Mouse (Mus musculus) T-helper 2 cell (primary cell): ENCODE results near the gene Tyms.

Experiments used
- in situ Hi-C: fragments of 300-600 bp; cut with MboI, MseI; formaldehyde crosslinking; loops from one replicate; pipeline ENCODE4 v1.15.1; 2025; ENCODE audit warnings: high pct_unique_total_duplicates

Tyms gene

DNA sequence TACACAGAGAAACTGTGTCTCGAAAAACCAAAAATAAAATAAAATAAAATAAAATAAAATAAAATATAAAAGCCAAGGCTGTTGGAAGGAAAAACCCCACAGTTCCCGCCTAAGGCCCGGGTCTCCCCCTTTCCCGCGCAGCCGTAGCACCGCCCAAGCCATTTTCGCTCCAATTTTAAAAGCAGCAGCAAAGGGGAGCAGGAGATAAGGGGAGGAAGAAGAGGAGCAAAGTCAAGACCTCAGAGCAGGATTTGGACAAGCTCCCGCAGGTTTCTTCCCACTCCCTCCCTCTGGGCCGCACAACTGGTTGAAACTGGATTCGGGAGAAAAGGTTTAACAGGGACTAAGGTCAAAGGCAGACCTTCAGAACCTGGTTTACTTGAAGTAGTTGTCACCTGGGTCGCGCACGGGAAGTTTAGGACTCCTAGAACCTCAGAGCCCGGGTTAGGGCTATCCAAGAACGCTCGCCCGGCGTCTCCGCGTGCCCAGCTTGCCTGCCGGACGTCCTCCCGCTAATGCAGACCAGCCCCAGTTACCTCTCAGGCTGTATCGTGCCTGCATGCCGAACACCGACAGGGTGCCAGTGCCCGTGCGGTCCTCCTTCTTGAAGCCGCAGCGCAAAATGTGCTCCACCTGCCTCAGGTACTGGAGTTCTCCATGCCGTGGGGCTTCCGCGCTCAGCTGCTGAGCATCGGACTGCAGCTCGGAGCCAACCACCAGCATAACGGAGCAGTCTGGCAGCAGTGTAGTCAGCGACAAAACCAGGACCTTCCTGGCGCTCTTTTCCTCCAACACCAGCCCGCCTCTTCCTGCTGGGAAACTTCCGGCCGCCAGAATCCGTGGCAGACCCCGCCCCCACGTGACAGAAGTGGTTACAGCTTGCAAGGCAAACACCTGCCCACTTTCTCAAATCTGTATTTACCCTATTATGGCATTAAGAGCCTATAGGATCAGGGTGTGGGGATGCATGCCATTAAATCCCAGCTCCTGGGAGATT lies at the start of gene Tyms:
Tyms (minus strand) TSS at position 793 of the 997 bp plus-strand sequence.
- in situ Hi-C loops = no loop called here

DNA sequence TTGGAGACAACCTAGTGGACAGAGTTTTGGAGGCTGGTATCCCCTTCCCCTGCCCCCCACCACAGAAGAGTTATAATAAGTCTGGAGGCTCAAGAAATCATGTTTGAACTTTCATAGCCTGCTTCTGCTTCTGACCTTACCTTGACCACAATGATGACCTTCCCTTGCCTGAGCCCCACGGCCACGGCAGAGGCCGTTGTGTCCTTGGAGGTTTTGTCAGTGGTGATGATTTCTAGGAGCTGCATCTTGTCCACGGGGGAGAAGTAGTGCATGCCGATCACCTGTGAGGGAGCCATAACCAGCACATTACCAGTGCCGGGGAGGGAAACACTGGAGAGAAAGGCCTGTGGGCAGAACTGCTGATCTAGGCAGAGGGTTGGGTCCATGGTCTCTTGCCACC lies 49.1 kb upstream of the Tyms start:
- in situ Hi-C loops = no loop called here

DNA sequence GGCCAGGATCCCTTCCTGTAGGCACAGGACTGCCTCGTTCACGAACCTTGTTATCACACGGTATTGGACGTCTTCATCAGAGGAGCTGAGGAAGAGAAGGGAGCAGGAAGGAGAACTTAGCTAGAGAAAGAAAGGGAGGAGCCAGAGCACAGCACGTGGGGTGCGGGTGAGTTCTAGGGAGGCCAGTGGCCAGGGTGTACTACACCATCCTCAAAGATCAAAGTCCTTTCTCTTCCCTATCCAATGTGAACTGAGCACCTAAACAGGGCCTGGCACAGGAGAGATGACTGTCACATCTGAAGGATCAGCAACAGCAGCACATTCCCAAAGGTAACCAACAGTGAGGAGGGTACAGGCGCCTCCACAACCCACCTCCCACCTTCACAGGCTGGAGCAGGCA lies 46.7 kb upstream of the Tyms start:
- in situ Hi-C loops = no loop called here

DNA sequence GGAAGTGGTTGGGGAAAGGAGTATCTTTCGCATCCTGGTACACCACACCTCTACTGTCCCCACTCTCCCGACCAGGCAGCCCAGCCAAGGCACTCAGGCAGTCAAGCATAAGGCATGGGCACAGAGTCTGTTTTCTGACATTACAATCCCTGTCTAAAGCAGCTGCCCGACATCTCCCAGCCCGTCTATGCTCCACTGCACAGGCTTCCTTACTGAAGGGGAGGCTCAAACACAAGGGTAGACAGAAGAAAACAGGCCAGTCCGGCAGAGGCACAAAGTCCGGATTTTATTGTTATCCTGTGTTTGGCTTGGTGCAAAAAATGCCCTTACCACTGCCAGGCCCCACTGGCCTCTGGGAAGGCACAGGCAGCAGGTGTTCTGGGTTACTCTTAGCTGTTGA lies 45.7 kb upstream of the Tyms start:
- in situ Hi-C loops = no loop called here

DNA sequence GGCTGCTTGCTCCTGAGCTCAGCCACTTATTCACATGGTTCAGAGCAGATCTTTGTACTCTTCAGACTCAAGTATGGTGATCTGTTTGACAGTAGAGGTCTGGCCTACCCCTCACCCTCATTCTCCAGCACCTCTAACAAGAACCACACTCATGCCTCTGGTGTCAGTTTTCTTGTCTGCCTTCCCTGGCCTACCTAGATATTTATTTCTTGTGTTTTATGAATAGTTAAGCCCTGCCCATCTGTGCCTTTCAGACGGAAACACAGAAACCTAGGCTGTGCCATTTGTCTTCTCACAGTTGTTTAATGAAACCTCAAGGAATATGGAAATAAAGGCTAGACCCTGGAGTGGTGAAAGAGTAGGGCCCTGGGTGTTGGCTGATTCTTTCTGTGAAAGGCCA lies 44.6 kb upstream of the Tyms start:
- in situ Hi-C loops = no loop called here

DNA sequence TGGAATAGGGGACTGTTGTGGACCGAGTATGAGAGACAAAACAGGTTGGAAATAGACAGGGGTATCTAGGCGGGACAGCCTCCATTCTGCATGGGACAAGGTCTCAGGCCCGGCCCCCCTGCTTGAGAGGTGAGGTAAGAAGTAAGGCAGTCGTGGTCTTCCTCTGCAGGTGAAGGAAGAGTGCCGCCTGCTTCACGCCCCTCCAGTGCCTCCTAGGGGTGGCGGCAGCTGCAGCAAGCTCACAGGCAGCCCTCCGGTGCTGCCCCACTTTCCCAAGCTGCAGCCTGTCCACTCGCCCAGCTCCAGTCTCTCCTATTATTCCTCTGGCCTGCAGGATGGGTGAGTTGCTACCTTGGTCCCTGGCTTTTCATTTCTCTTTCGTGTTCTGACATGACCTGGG lies 42.3 kb upstream of the Tyms start:
- in situ Hi-C loops = no loop called here

DNA sequence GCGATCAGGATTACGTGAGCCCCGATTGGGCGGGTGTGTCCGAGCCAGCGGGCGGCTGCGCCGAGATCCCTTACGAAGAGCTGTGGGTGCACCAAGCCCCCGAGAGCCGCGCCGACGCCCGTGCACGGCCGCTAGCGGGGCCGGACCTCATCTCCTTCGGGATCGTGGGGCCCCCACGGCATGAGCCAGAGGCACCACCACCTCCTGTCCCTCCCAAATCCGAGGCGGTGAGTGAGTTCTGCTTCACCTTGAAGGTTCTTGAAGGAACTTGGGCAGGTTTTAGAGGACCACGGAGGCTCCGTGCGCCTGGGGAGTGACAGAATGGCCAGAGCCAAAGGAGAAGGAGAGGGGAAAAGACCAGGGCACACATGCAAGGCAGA lies 41.3 kb upstream of the Tyms start:
- in situ Hi-C loops = no loop called here

DNA sequence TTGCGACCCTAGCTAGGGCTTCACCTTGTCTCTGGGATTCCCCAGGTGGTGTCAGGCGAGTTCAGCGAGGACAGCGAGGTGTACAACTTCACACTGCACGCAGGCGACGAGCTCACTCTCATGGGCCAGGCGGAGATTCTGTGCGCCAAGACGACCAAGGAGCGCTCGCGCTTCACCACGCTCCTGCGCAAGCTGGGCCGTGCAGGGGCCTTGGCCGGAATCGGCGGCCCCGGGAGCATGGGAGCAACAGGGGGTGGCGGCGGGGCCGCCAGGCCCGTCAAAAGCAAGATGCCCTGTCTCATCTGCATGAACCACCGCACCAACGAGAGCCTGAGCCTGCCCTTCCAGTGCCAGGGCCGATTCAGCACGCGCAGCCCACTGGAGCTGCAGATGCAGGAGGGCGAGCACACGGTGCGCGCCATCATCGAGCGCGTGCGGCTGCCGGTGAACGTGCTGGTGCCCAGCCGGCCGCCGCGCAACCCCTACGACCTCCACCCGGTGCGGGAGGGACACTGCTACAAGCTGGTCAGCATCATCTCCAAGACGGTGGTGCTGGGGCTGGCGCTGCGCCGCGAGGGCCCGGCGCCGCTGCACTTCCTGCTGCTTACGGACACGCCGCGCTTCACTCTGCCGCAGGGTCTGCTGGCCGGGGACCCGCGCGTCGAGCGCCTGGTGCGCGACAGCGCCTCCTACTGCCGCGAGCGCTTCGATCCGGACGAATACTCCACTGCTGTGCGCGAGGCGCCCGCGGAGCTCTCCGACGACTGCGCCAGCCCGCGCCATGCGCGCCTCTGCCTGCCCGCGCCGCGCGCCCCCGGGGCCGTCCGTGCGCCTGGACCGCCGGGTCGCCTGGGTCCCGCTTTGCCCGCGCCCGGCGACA lies 40.7 kb upstream of the Tyms start:
- in situ Hi-C loops = no loop called here

DNA sequence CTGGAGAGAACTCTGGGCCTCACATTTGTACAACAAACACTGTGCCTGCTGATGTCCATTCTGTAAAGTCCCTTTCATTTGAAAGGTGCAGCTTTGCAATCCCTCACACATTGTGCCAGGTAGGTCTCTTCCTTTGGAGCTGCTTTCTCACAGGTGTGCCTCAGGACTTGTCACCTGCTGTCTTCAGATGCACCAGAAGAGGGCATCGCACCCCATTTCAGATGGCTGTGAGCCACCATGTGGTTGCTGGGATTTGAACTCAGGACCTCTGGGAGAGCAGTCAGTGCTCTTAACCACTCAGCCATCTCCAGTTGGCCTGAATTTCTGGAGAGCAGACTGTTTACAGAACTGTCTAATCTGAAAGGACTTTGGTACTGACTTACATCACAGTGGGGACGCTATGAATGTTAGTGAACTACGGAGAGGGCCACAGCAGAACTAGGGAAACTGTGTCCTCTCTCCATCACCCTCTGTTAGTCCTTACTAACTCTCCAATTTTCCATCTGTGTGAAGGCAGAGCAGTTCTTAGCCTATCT lies 39.2 kb upstream of the Tyms start:
- in situ Hi-C loops = no loop called here

DNA sequence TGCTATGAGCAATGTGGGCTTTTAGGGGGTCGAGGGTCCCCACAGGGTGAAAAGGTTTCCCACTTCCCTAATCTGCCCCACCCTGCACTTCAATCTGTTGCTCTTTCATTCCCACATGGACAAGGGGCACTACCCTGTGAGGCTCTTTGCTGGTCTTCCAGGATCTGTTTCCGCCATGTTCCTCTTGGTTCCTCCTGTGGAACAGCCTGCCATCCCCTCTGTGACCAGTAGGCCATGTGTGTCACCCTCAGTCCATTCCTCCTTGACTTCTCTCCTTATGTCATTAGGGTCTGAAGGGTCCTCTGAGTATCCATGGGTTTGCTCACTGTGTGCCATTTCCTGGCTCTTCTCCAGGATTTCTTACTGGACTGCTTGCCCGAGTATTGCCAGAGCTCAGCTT lies 38.4 kb upstream of the Tyms start:
- in situ Hi-C loops = no loop called here

DNA sequence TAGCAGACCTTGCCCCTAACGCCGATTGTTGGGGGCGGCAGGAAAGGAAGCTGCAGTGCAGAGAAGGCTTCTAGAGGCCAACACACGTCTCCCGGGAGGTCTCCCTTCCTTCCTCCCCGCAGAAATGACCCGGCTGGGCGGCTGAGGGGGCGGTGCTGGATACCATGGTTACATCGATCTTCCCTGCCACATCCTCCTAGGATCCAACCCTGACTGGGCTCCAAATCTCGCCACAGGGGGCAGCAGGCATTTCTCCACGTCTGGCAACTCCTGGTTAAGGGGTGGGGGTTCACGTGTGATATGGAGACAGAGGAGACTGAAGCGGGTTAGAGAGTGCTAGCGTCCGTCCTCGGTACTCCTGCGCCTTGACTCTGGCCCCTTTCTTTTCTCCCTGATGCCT lies 37.7 kb upstream of the Tyms start:
- in situ Hi-C loops = no loop called here

DNA sequence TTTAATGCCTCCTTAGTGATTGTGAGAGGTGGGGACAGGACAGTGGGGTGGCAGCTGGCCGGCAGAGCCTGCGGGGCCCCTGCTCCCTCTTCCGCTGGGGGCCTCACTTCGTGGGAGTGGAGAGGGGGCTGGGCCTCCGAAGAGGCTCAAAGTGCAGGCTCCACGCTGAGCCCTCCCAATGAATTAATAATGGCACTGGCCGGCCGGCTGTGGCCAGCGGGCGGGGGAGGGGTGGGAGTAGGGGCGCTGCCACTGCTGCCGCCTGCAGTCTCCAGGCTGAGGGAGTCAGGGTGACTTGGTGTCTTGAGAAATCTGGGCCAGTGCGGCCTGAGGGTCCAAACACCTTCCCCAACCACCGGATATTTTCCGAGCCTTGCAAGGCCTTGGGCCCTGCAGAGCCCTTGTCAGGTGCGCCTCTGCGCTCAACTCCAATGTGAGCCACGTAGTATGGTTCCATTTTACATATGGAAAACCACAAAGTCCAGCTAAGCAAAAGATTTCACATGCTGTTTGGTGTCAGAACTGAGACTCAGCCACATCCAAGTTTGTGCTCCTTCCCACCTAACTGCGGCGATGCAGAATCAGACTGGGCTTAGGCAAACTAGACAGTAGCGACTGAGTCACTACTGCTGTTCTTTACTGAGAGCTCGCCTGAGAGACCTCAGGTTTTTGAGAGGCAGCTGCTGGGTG lies 37.1 kb upstream of the Tyms start:
- in situ Hi-C loops = no loop called here

DNA sequence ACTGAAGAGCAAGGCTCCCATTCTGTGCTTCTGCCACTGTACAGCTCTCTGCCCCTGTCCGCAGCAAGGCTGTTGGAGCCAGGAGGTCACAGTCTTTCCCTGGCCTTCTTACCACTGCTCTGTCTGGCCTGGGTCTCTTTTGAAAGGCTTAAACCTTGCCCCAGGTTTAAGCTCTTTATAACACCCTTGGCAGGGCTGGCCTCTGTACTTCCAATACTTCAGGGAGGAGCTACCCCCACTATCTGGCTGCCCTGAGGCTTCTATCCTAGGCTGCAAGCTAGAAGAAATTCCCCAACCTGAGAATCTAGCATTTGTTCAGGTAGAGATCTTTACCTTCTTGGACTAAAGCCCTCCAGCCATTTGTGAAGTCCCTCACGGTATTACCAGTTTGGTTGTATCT lies 36.5 kb upstream of the Tyms start:
- in situ Hi-C loops = no loop called here

DNA sequence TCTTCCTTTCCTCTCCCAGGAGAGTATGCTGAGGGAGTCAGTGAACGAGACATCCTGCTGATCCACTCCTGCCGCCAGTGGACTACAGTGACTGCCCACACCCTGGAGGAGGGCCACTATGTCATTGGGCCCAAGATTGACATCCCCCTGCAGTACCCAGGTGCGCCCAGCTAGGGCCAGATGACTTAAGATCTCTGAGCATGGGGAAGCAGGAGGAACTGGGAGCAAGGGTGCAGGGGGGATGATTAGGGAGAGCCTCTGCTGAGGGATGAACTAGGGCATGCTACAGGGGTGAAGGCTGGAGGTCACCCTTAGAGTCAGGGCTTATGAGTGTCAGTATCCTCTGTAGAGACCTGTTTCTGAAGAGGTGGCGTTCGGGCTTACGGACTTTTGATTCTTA lies 34.8 kb upstream of the Tyms start:
- in situ Hi-C loops = no loop called here

DNA sequence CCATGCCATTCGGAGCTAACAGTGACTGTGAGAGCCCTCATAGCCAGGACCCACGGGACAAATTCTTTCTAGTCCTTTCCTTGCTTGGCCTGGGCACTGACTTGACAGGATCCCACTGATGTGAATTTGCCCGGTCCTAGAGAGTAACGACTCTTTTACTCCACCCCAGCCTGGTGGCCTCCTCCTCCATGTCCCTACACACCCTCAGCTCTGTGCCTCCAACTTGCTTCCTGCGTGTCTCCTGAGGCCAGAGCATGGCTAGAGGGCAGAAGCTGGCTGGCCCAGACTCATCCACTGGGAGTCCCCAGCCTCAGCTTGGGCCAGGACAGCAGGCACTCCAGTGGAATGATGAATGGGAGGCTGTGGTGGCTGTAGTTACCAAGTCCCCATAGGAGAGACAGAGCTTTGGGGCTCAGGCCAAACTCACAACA lies 34.2 kb upstream of the Tyms start:
- in situ Hi-C loops = no loop called here

DNA sequence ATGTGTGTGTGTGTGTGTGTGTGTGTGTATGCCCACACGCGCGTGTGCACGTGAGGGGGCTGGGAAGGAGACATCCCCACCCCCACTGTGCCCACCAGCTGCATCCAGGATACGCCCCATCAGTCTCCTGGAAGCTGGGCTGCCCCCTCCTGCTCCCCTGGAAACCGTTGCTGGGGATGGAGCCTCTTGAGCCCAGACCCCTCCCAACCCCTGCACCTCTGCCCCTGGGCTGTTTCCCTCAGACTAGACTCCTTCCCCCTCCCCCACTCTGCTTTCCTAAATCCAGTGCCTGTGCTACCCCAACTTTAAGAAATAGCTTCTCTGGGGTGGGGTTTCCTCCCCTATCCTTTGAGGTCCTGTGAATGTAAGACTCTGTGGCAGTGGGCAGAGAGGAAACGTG lies 33.8 kb upstream of the Tyms start:
- in situ Hi-C loops = no loop called here

DNA sequence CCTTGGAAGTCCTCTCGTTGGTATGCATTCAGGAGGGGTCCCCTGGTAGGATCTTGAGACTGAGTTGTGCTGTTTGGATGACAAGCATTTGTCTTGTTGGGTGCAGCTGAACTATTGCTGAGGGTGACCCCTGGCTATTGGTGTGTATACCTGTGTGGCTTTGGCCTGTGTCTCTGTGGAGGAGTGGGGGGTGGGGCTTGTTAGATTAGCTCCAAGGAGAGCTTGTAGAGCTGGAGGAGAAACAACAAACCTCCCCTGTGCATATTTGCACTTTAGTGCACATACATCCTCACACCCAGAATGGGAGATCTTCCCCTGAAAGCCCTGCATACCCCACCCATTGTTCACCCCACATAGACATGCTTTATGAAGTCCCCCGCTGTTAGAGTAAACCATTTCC lies 33.3 kb upstream of the Tyms start:
- in situ Hi-C loops = no loop called here

DNA sequence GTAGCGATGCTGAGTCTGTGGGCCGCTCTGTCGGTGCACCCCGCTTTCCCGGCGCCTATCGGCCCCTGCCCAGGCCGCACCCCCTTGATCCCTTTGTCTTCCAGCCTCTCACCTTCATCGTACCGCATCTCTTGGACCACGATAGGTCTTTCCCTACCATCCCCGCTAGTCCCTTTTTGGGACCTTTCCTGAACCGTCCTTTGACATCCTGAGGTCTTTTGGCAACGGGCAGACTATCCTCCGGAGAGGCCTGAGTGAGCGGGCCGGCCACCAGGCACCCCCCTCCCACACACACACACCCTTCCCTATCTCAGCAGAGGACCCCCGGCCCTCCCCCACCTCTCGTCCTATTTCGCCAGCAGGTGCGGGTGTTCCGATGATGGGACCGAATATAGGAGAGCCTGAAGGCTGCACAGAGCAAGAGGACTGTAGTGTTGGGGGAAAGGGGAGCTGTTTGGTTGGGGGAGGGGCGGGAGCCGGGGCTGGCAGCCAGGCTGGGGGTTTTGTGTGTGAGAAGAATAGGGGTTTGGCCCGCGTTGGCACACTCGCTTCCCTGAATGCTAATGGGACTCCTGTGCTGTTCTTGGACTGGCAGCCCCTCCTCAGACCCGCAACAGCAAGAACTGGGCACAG lies 32.4 kb upstream of the Tyms start, which contains the start of gene 3110082J24Rik:
3110082J24Rik (minus strand) TSS at position 419 of the 633 bp plus-strand sequence.
- in situ Hi-C loops = no loop called here

DNA sequence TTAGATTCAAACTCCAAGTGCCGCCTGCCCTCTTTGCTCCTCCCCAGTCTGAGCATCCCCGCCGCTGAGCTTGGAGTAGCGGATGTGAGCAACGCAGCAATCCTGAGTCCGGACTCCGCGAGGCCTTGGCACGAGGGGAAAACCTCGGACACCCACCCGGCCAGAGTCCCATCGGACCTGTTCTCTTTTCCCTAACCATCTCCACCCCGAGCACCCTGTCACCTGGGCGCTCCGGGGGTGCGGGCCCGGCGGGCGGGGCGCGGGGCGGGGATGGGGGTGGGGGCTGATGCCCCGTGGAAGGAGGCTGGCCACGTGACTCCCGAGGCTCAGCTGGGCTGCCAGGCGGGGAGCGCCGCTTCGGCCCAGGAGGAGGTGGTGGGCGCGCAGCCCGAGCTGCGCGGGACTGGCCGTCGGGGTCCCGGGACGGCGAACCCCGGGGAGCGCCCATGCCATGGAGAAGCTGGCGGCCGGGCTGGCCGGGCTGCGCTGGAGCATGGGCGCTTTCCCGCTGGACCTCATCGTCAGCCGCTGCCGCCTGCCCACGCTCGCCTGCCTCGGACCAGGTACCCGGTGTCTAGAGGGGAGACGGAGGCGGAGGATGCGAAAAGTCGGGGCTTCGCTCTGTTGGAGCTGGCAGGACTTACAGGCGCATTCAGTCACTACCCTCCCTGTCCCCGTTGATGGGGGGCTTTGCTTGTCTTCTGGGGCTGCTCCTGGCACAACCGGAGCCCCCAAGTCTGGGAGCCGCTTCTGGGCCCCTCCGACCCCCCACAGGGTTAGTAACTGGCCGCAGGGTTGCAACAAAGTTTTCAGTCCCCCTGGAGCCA lies 31.6 kb upstream of the Tyms start, which contains the start of gene Garem2:
Garem2 (plus strand) TSS at position 321 of the 827 bp plus-strand sequence.
- in situ Hi-C loops = no loop called here

DNA sequence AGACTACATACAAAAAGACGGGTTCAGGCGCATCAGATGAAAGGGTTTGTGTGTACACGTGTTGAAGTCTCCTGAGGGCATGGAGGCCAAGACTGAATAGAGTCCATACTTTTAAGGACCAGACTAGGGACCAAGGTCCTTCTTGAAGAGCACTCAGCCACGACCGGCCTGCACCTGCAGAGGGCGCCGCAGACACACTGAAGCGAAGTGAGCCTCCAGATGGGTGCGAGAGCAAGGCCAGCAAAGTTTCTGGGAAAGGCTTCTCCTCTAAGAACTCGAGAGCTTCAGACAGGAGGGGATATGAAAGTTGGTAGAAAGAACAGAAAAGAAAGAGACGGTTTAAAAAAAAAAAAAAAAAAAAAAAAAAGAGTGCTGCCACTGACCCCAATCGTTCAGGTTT lies 30.9 kb upstream of the Tyms start:
- in situ Hi-C loops = no loop called here
